In the genomic region with DNA sequence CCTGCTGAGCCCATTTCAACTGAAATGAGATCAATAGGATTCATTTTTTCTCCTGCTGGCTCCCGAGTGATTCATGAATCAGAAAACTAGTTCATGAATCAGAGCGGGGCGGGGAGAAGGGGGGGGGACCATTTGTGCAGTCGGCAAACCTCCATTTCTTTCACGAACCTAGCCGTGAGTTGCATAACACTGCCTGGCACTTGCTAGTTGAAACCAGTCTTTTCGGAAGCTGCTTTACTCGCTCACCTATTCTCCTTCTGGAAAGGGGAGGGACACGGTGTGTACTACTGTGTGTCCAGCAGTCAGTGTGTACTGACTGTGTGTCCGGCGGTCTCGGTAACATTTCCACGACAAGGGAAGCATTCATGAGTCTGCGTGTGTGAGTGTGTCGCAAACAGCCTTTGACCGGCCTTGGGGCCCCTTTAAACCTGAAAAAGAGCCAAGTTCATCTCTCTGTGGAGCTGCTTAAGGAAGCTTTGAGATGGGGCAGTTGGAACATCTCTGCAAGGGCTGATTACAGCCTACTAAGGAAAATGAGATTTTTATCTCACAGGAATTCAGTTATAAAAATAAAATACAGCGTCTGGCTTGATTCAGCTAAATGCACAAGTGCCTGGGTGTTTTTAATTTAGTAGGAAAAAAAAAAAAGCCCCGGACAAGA, we compare ENCODE assay signal across 8 mouse cellular contexts.
DNase-seq lines count a peak whose midpoint lies in the region; ATAC-seq and TF ChIP-seq lines count a peak whose summit lies in the region.

No protein-coding gene starts in this region.

- ATAC-seq in embryonic facial prominence, embryonic 14.5 days (ENCODE audit: low read depth) = no peak
- ATAC-seq in limb, embryonic 12.5 days (ENCODE audit: insufficient number of reproducible peaks, insufficient read depth, low FRiP score, low TSS enrichment, low read depth) = no peak
- no peak for ATAC-seq in midbrain, embryonic 12.5 days (ENCODE audit: low FRiP score, low read depth)
- ATAC-seq in stomach, embryonic 16.5 days (ENCODE audit: insufficient read depth, low FRiP score) = peak; percentile 0; the same call in 1 of the 2 replicates

- TF ChIP-seq CTCF in thymus, adult 2 months (IDR thresholded peaks at IDR 0.05; ENCODE audit: borderline replicate concordance, control insufficient read depth, extremely low read depth, insufficient read depth, low read length, poor library complexity) = no peak

- TF ChIP-seq POLR2A in thymus, adult 2 months (IDR thresholded peaks at IDR 0.05; ENCODE audit: control insufficient read depth, extremely low read depth, insufficient read depth, low read length, poor library complexity) = no peak

- H3K27me3 ChIP-seq in thymus, adult 2 months (ENCODE audit: control insufficient read depth, insufficient read depth, low read length) = no peaks in the 10 kb centered on the region
- no peaks in the 10 kb centered on the region for H3K27me3 ChIP-seq in embryonic facial prominence, embryonic 14.5 days (replicated peaks; ENCODE audit: control insufficient read depth, insufficient read depth, low read length)
- no peaks in the 10 kb centered on the region for H3K27me3 ChIP-seq in heart, embryonic 10.5 days (ENCODE audit: insufficient read depth, poor library complexity, severe bottlenecking)
- H3K27me3 ChIP-seq in limb, embryonic 12.5 days = no peaks in the 10 kb centered on the region
- H3K27me3 ChIP-seq in midbrain, embryonic 12.5 days = no peaks in the 10 kb centered on the region
- no peaks in the 10 kb centered on the region for H3K27me3 ChIP-seq in stomach, embryonic 16.5 days (ENCODE audit: control insufficient read depth, insufficient read depth, low read length)

- peak; percentile 31 for DNase-seq in thymus, adult 2 months
- no peak for DNase-seq in thymus, postnatal 10 days (ENCODE audit: low spot score in 2 of 2)
- DNase-seq in embryonic facial prominence, embryonic 14.5 days (ENCODE audit: low spot score) = peak; percentile 88
- DNase-seq in heart, embryonic 10.5 days (ENCODE audit: low spot score) = no peak
- DNase-seq in kidney, adult 9 months = peak; percentile 86

- no peaks in the 10 kb centered on the region for H3K9me3 ChIP-seq in embryonic facial prominence, embryonic 14.5 days (ENCODE audit: control insufficient read depth, low read length)
- H3K9me3 ChIP-seq in heart, embryonic 10.5 days = no peaks in the 10 kb centered on the region
- no peaks in the 10 kb centered on the region for H3K9me3 ChIP-seq in limb, embryonic 12.5 days
- no peaks in the 10 kb centered on the region for H3K9me3 ChIP-seq in midbrain, embryonic 12.5 days
- H3K9me3 ChIP-seq in stomach, embryonic 16.5 days (replicated peaks; ENCODE audit: control insufficient read depth, low read length) = no peaks in the 10 kb centered on the region

- H3K36me3 ChIP-seq in thymus, adult 2 months (ENCODE audit: control insufficient read depth, insufficient read depth, low read length) = no peaks in the 10 kb centered on the region
- no peaks in the 10 kb centered on the region for H3K36me3 ChIP-seq in embryonic facial prominence, embryonic 14.5 days (ENCODE audit: control insufficient read depth, insufficient read depth, low read length)
- H3K36me3 ChIP-seq in heart, embryonic 10.5 days = no peaks in the 10 kb centered on the region
- H3K36me3 ChIP-seq in limb, embryonic 12.5 days = no peaks in the 10 kb centered on the region
- H3K36me3 ChIP-seq in midbrain, embryonic 12.5 days = no peaks in the 10 kb centered on the region
- H3K36me3 ChIP-seq in stomach, embryonic 16.5 days (ENCODE audit: control insufficient read depth, insufficient read depth, low read length) = no peaks in the 10 kb centered on the region

- 7% methylated on average over 18 of the region's 18 CpGs for WGBS in thymus, adult 2 months
- WGBS in embryonic facial prominence, embryonic 14.5 days = 7% methylated on average over 18 of the region's 18 CpGs
- 48% methylated on average over 18 of the region's 18 CpGs for WGBS in heart, embryonic 10.5 days
- 32% methylated on average over 18 of the region's 18 CpGs for WGBS in limb, embryonic 12.5 days
- 25% methylated on average over 18 of the region's 18 CpGs for WGBS in midbrain, embryonic 12.5 days
- WGBS in stomach, embryonic 16.5 days = 5% methylated on average over 18 of the region's 18 CpGs

- peaks cover 67% of the 10 kb centered on the region for H3K4me1 ChIP-seq in thymus, adult 2 months (replicated peaks; ENCODE audit: control insufficient read depth, insufficient read depth, low read length)
- peaks cover 85% of the 10 kb centered on the region for H3K4me1 ChIP-seq in embryonic facial prominence, embryonic 14.5 days (ENCODE audit: control insufficient read depth, insufficient read depth, low read length)
- peaks cover 91% of the 10 kb centered on the region for H3K4me1 ChIP-seq in heart, embryonic 10.5 days
- peaks cover 87% of the 10 kb centered on the region for H3K4me1 ChIP-seq in limb, embryonic 12.5 days (replicated peaks)
- peaks cover 80% of the 10 kb centered on the region for H3K4me1 ChIP-seq in midbrain, embryonic 12.5 days
- H3K4me1 ChIP-seq in stomach, embryonic 16.5 days (ENCODE audit: control insufficient read depth, insufficient read depth, low read length) = peaks cover 86% of the 10 kb centered on the region

- peak overlapping the region; percentile 97 for H3K27ac ChIP-seq in thymus, adult 2 months (ENCODE audit: control insufficient read depth, insufficient read depth, low read length)
- peak overlapping the region; percentile 99 for H3K27ac ChIP-seq in embryonic facial prominence, embryonic 14.5 days (replicated peaks; ENCODE audit: low read depth, low read length)
- H3K27ac ChIP-seq in heart, embryonic 10.5 days = peak overlapping the region; percentile 97
- H3K27ac ChIP-seq in limb, embryonic 12.5 days = peak overlapping the region; percentile 99
- peak overlapping the region; percentile 95 for H3K27ac ChIP-seq in midbrain, embryonic 12.5 days (replicated peaks)
- H3K27ac ChIP-seq in stomach, embryonic 16.5 days (ENCODE audit: low read length) = peak overlapping the region; percentile 100

- H3K4me2 ChIP-seq in embryonic facial prominence, embryonic 14.5 days (ENCODE audit: low read depth, low read length) = peak overlapping the region; percentile 49
- H3K4me2 ChIP-seq in limb, embryonic 12.5 days = peak overlapping the region; percentile 49
- peak overlapping the region; percentile 34 for H3K4me2 ChIP-seq in midbrain, embryonic 12.5 days (replicated peaks)
- H3K4me2 ChIP-seq in stomach, embryonic 16.5 days (ENCODE audit: low read depth, low read length) = peak overlapping the region; percentile 50

- H3K9ac ChIP-seq in embryonic facial prominence, embryonic 14.5 days (ENCODE audit: low read depth, low read length) = peak overlapping the region; percentile 51
- peak overlapping the region; percentile 13; the same call in 1 of the 2 replicates for H3K9ac ChIP-seq in limb, embryonic 12.5 days (replicated peaks)
- H3K9ac ChIP-seq in midbrain, embryonic 12.5 days (replicated peaks) = 0 out of 2 replicates have a peak overlapping the region, but pooled peaks have one; percentile 52
- H3K9ac ChIP-seq in stomach, embryonic 16.5 days (ENCODE audit: low read length) = peak overlapping the region; percentile 68

- peak overlapping the region; percentile 11; the same call in 1 of the 2 replicates for H3K4me3 ChIP-seq in thymus, adult 2 months (ENCODE audit: control insufficient read depth, insufficient read depth, low read length)
- peak overlapping the region; percentile 12; the same call in 1 of the 2 replicates for H3K4me3 ChIP-seq in embryonic facial prominence, embryonic 14.5 days (ENCODE audit: low read depth, low read length)
- H3K4me3 ChIP-seq in heart, embryonic 10.5 days = peak overlapping the region; percentile 41
- no peak overlapping the region for H3K4me3 ChIP-seq in limb, embryonic 12.5 days (replicated peaks)
- H3K4me3 ChIP-seq in midbrain, embryonic 12.5 days = 0 out of 2 replicates have a peak overlapping the region, but pooled peaks have one; percentile 2
- H3K4me3 ChIP-seq in stomach, embryonic 16.5 days (replicated peaks; ENCODE audit: low read length) = peak overlapping the region; percentile 18; the same call in 1 of the 2 replicates

Comparison
In these comparisons a context has a peak if more than half of its experiments do, and no peak if none do; other contexts are left out.
1. DNase-seq: peak in thymus, adult 2 months (single experiment), embryonic facial prominence, embryonic 14.5 days (single experiment) and kidney, adult 9 months (single experiment); none in thymus, postnatal 10 days (0 of 2) and heart, embryonic 10.5 days (single experiment).
2. H3K9ac ChIP-seq: peak in every context shown above with its lines; median percentile 68 in stomach, embryonic 16.5 days; 52 in midbrain, embryonic 12.5 days; 51 in embryonic facial prominence, embryonic 14.5 days; 13 in limb, embryonic 12.5 days.
3. Peak in every context shown above with its lines, with median percentiles within 50 percentile points of each other: H3K27ac ChIP-seq and H3K4me2 ChIP-seq.